Comparison of ENCODE assay signal across 9 mouse cellular contexts in genomic region chr10:67911447-67912336, GRCm38 (mm10). TPM values are rescaled to one million over a fixed set of nuclear protein-coding genes. Genes with fewer than 3 reads are reported as not detected.
A peak's percentile ranks its signal among the peaks of the same experiment; 100 is the strongest.
DNase-seq lines count a peak whose midpoint lies in the region; ATAC-seq and TF ChIP-seq lines count a peak whose summit lies in the region.
"Had no signal": no experiment of that assay in that cellular context is flagged by ENCODE, and none has a peak within 500 bp of the region (broad histone marks: within the 10 kb centered on the region; RNA-seq: fewer than 3 reads in every experiment).

No protein-coding gene starts in this region.

- in situ Hi-C loops in CH12.LX (cut with MboI; ENCODE audit: low pct_ligation_motif_present, low pct_unique_long_range_greater_than_20kb, low sequenced_read_pairs): no loop called here

- H3K4me2 ChIP-seq in CH12.LX (ENCODE audit: insufficient read depth, low read depth, poor library complexity, severe bottlenecking): peak overlapping the region; percentile 55
- H3K4me2 ChIP-seq in forebrain, embryonic 13.5 days: peak overlapping the region; percentile 82
- H3K4me2 ChIP-seq in limb, embryonic 14.5 days (replicated peaks; ENCODE audit: low read depth, low read length, severe bottlenecking): peak overlapping the region; percentile 97

- no peaks in the 10 kb centered on the region for H3K36me3 ChIP-seq in heart, embryonic 10.5 days
- H3K36me3 ChIP-seq in CH12.LX (replicated peaks in 1 of 2; ENCODE audit: control insufficient read depth in 1 of 2, insufficient read depth in 1 of 2, low read length in 1 of 2): peaks cover 0 to 6% of the 10 kb centered on the region in 2 experiments
- H3K36me3 ChIP-seq in forebrain, embryonic 13.5 days (ENCODE audit: poor library complexity, severe bottlenecking): 0 out of 2 replicates have a peak, but pooled peaks cover 2% of the 10 kb centered on the region
- no peaks in the 10 kb centered on the region for H3K36me3 ChIP-seq in limb, embryonic 14.5 days (ENCODE audit: control insufficient read depth, insufficient read depth, low read length)

- 21% methylated on average over 33 of the region's 33 CpGs for WGBS in heart, embryonic 10.5 days
- WGBS in forebrain, embryonic 13.5 days: 21% methylated on average over 33 of the region's 33 CpGs
- 23% methylated on average over 29 of the region's 33 CpGs for WGBS in limb, embryonic 14.5 days

- TF ChIP-seq EP300 in CH12.LX (IDR thresholded peaks at IDR 0.05; ENCODE audit: low read length): no peak

- no peaks in the 10 kb centered on the region for H3K9me3 ChIP-seq in heart, embryonic 10.5 days
- peaks cover 3% of the 10 kb centered on the region for H3K9me3 ChIP-seq in CH12.LX (replicated peaks; ENCODE audit: low read length)
- H3K9me3 ChIP-seq in forebrain, embryonic 13.5 days (replicated peaks): no peaks in the 10 kb centered on the region
- H3K9me3 ChIP-seq in limb, embryonic 14.5 days (ENCODE audit: control insufficient read depth, low read length): no peaks in the 10 kb centered on the region

- no peak for TF ChIP-seq CTCF in CH12.LX (conservative IDR thresholded peaks at IDR 0.05 in 1 of 2, IDR thresholded peaks at IDR 0.05 in 1 of 2; ENCODE audit: low read depth in 2 of 2, low read length in 2 of 2)

- peak overlapping the region; percentile 78 for H3K4me3 ChIP-seq in heart, embryonic 10.5 days
- H3K4me3 ChIP-seq in CH12.LX (replicated peaks in 1 of 3; ENCODE audit: low read depth in 2 of 3, low read length in 2 of 3, poor library complexity in 1 of 3): peak overlapping the region; percentile 14 to 59 (median 53)
- peak overlapping the region; percentile 70 for H3K4me3 ChIP-seq in forebrain, embryonic 13.5 days
- peak overlapping the region; percentile 69 for H3K4me3 ChIP-seq in limb, embryonic 14.5 days (replicated peaks; ENCODE audit: low read length)

- H3K79me2 ChIP-seq in CH12.LX (replicated peaks; ENCODE audit: control insufficient read depth, extremely low read depth, insufficient read depth, poor library complexity, severe bottlenecking): no peaks in the 10 kb centered on the region

- no peak for TF ChIP-seq POLR2A in CH12.LX (IDR thresholded peaks at IDR 0.05; ENCODE audit: low read depth, low read length)
- TF ChIP-seq POLR2A in limb, embryonic 14.5 days (IDR thresholded peaks at IDR 0.05; ENCODE audit: borderline replicate concordance, extremely low read depth, insufficient read depth, insufficient read length): no peak

- H3K27me3 ChIP-seq in heart, embryonic 10.5 days (ENCODE audit: insufficient read depth, poor library complexity, severe bottlenecking): peaks cover 31% of the 10 kb centered on the region
- no peaks in the 10 kb centered on the region for H3K27me3 ChIP-seq in CH12.LX (replicated peaks)
- peaks cover 12% of the 10 kb centered on the region; the same call in 1 of the 2 replicates for H3K27me3 ChIP-seq in forebrain, embryonic 13.5 days
- H3K27me3 ChIP-seq in limb, embryonic 14.5 days (ENCODE audit: control insufficient read depth, insufficient read depth, low read length): no peaks in the 10 kb centered on the region
- H3K27me3 ChIP-seq: Patski had no signal

- dilution Hi-C loops in CH12.LX (cut with MboI; ENCODE audit: extremely low pct_ligation_motif_present, extremely low pct_unique_long_range_greater_than_20kb, low sequenced_read_pairs): no loop called here

- no peak overlapping the region for H3K9ac ChIP-seq in CH12.LX (ENCODE audit: insufficient read depth, low read depth)
- H3K9ac ChIP-seq in forebrain, embryonic 13.5 days: peak overlapping the region; percentile 74
- H3K9ac ChIP-seq in limb, embryonic 14.5 days (ENCODE audit: low read depth, low read length, severe bottlenecking): peak overlapping the region; percentile 67

- no peak for TF ChIP-seq RAD21 in CH12.LX (IDR thresholded peaks at IDR 0.05; ENCODE audit: low read depth, low read length)

- DNase-seq in heart, embryonic 10.5 days (ENCODE audit: low spot score): no peak
- DNase-seq in heart, postnatal 14 days: no peak
- DNase-seq in CH12.LX (ENCODE audit: extremely low read depth): no peak
- DNase-seq in limb, embryonic 14.5 days (ENCODE audit: low spot score): no peak
- no peak for DNase-seq in adrenal gland, postnatal 14 days
- DNase-seq in right cerebral cortex, postnatal 14 days: no peak

- peak overlapping the region; percentile 78 for H3K27ac ChIP-seq in heart, embryonic 10.5 days
- H3K27ac ChIP-seq in CH12.LX (ENCODE audit: insufficient read depth, low read depth): no peak overlapping the region
- H3K27ac ChIP-seq in forebrain, embryonic 13.5 days: no peak overlapping the region
- no peak overlapping the region for H3K27ac ChIP-seq in limb, embryonic 14.5 days (replicated peaks; ENCODE audit: low read depth, low read length)

- intact Hi-C loops in heart, postnatal 14 days (cut with DNase I): no loop called here

- peaks cover 7% of the 10 kb centered on the region; the same call in 1 of the 2 replicates for H3K4me1 ChIP-seq in heart, embryonic 10.5 days
- peaks cover 3 to 8% of the 10 kb centered on the region in 2 experiments; a peak in 3 of 4 replicates for H3K4me1 ChIP-seq in CH12.LX (ENCODE audit: control insufficient read depth in 1 of 2, insufficient read depth in 2 of 2)
- H3K4me1 ChIP-seq in forebrain, embryonic 13.5 days: peaks cover 10% of the 10 kb centered on the region; the same call in 1 of the 2 replicates
- no peaks in the 10 kb centered on the region for H3K4me1 ChIP-seq in limb, embryonic 14.5 days (ENCODE audit: control insufficient read depth, insufficient read depth, low read length)

- peak; percentile 48 for ATAC-seq in forebrain, embryonic 13.5 days
- ATAC-seq in limb, embryonic 14.5 days (ENCODE audit: low FRiP score, low read depth): 0 out of 2 replicates have a peak, but pooled peaks have one; percentile 8
- ATAC-seq in neutrophil, adult 5-6 weeks (ENCODE audit: extremely low read depth, insufficient number of reproducible peaks, low FRiP score, poor library complexity, severe bottlenecking): 0 out of 2 replicates have a peak, but pooled peaks have one; percentile 19

TF ChIP-seq in CH12.LX, 34 proteins besides CTCF, POLR2A, EP300 and RAD21:
- no peak for TF ChIP-seq PAX5 (IDR thresholded peaks at IDR 0.05; ENCODE audit: low read length)

RNA-seq across cellular contexts. Expression of gene Zfp365, which starts 0.8 kb away (rescaled TPM):
- polyA plus RNA-seq in heart, embryonic 10.5 days (2016; fragmentation: Nextera tagmentation; extraction: Ambion mirVana): 0.88 and 0.96 TPM in 2 replicates
- under 1 TPM; 0.61 to 0.72 TPM for total RNA-seq in heart, postnatal 14 days (2021)
- total RNA-seq in CH12.LX (2012; rRNA removed) (1.2 and 1.3 TPM in 2 replicates), CH12.LX (2014; rRNA removed) (1.0 and 1.2 TPM in 2 replicates)
- 2.4 and 4.0 TPM in 2 replicates for polyA plus RNA-seq in CH12.LX (2012; ENCODE audit: insufficient read length, low read depth)
- 2.6 and 3.0 TPM in 2 replicates for polyA plus RNA-seq in forebrain, embryonic 13.5 days (2015; fragmentation: Nextera tagmentation; extraction: Ambion mirVana)
- polyA plus RNA-seq in limb, embryonic 14.5 days (2012; rRNA removed): 1.5 and 1.6 TPM in 2 replicates
- polyA plus RNA-seq in limb, embryonic 14.5 days (2014; fragmentation: Nextera tagmentation; extraction: Ambion mirVana): 1.5 and 2.0 TPM in 2 replicates
- 0.47 and 0.49 TPM in 2 replicates for total RNA-seq in neutrophil, adult 5-6 weeks (2017)
- total RNA-seq in adrenal gland, postnatal 14 days (2021): 2.0 and 2.4 TPM in 2 replicates
